In genomic region chr7:115210012-115210411, GRCm38 (mm10) we compare ENCODE assay signal across 31 mouse cellular contexts.
"Had no signal": no experiment of that assay in that cellular context is flagged by ENCODE, and none has a peak within 500 bp of the region (broad histone marks: within the 10 kb centered on the region; RNA-seq: fewer than 3 reads in every experiment).

No protein-coding gene starts in this region.

- H3K27ac ChIP-seq: limb, embryonic 10.5 days; limb, embryonic 12.5 days; limb, embryonic 13.5 days; limb, embryonic 15.5 days; liver, embryonic 12.5 days; liver, embryonic 13.5 days; liver, embryonic 14.5 days; liver, embryonic 15.5 days; lung, embryonic 15.5 days; macrophage; midbrain, embryonic 10.5 days; midbrain, embryonic 12.5 days; midbrain, embryonic 13.5 days; midbrain, embryonic 15.5 days; neural tube, embryonic 12.5 days had no signal

- ATAC-seq: liver, embryonic 12.5 days; liver, postnatal 0 days; lung, postnatal 0 days; midbrain, embryonic 13.5 days; midbrain, embryonic 15.5 days; midbrain, embryonic 16.5 days had no signal

- H3K4me1 ChIP-seq: limb, embryonic 10.5 days; liver, embryonic 12.5 days; liver, embryonic 13.5 days; liver, embryonic 15.5 days; midbrain, embryonic 10.5 days; midbrain, embryonic 12.5 days; midbrain, embryonic 13.5 days; midbrain, embryonic 15.5 days; neural tube, embryonic 12.5 days had no signal

- H3K9ac ChIP-seq: limb, embryonic 12.5 days; limb, embryonic 13.5 days; limb, embryonic 15.5 days; liver, embryonic 12.5 days; liver, embryonic 13.5 days; liver, embryonic 14.5 days; liver, embryonic 15.5 days; liver, postnatal 0 days; lung, embryonic 14.5 days; lung, embryonic 15.5 days; midbrain, embryonic 12.5 days; midbrain, embryonic 13.5 days; midbrain, embryonic 15.5 days; neural tube, embryonic 12.5 days had no signal

- H3K4me2 ChIP-seq: limb, embryonic 12.5 days; limb, embryonic 13.5 days; limb, embryonic 15.5 days; liver, embryonic 12.5 days; liver, embryonic 13.5 days; liver, embryonic 15.5 days; lung, embryonic 14.5 days; lung, embryonic 15.5 days; midbrain, embryonic 11.5 days; midbrain, embryonic 12.5 days; midbrain, embryonic 13.5 days; midbrain, embryonic 15.5 days; neural tube, embryonic 12.5 days had no signal

- H3K36me3 ChIP-seq: limb, embryonic 10.5 days; limb, embryonic 12.5 days; limb, embryonic 13.5 days; limb, embryonic 15.5 days; liver, embryonic 12.5 days; liver, embryonic 13.5 days; liver, embryonic 15.5 days; lung, embryonic 15.5 days; midbrain, embryonic 10.5 days; midbrain, embryonic 12.5 days; midbrain, embryonic 13.5 days; midbrain, embryonic 15.5 days; neural tube, embryonic 12.5 days had no signal

- H3K27me3 ChIP-seq: liver, embryonic 12.5 days; liver, embryonic 13.5 days; liver, embryonic 15.5 days; lung, embryonic 15.5 days; midbrain, embryonic 15.5 days; neural tube, embryonic 12.5 days had no signal

- DNase-seq: left cerebral cortex, postnatal 4 days; liver; liver, embryonic 13.5 days; liver, postnatal 0 days; lung, adult 18-20 months; lung, adult 2 months; lung, embryonic 14.5 days; lung, postnatal 10 days; lung, postnatal 14 days; lung, postnatal 36 days; lung, postnatal 4 days; midbrain, embryonic 14.5 days had no signal

- H3K9me3 ChIP-seq: limb, embryonic 10.5 days; limb, embryonic 12.5 days; limb, embryonic 13.5 days; limb, embryonic 15.5 days; liver, embryonic 12.5 days; liver, embryonic 13.5 days; liver, embryonic 15.5 days; lung, embryonic 15.5 days; megakaryocyte, embryonic 14.5 days; midbrain, embryonic 10.5 days; midbrain, embryonic 12.5 days; midbrain, embryonic 13.5 days; midbrain, embryonic 15.5 days; neural tube, embryonic 12.5 days had no signal

- H3K4me3 ChIP-seq: limb, embryonic 10.5 days; limb, embryonic 12.5 days; limb, embryonic 13.5 days; limb, embryonic 15.5 days; liver, embryonic 12.5 days; liver, embryonic 13.5 days; liver, embryonic 15.5 days; lung, embryonic 15.5 days; megakaryocyte, embryonic 14.5 days; midbrain, embryonic 10.5 days; midbrain, embryonic 12.5 days; midbrain, embryonic 13.5 days; midbrain, embryonic 15.5 days; myocyte; neural tube, embryonic 12.5 days had no signal
